Mouse (Mus musculus) urinary bladder, adult 2 months (tissue): ENCODE data around the gene Arl6ip6. TPM values are rescaled to one million over a fixed set of nuclear protein-coding genes. Genes with fewer than 3 reads are reported as not detected.

Source experiments
- DNase-seq: peaks from one replicate; pipeline ENCODE4 v3.0.0; 2022; ENCODE audit warnings: low spot score
- polyA plus RNA-seq: library from polyadenylated mRNA; depleted of rRNA; stranded (reverse); fragments of >200 nt; gene quantifications from 2 replicates; pipeline ENCODE4 v1.2.3, GENCODE M21; 2012; rRNA removed

Gene Arl6ip6
- polyA plus RNA-seq, result 17.9 and 18.8 TPM in 2 replicates

DNA sequence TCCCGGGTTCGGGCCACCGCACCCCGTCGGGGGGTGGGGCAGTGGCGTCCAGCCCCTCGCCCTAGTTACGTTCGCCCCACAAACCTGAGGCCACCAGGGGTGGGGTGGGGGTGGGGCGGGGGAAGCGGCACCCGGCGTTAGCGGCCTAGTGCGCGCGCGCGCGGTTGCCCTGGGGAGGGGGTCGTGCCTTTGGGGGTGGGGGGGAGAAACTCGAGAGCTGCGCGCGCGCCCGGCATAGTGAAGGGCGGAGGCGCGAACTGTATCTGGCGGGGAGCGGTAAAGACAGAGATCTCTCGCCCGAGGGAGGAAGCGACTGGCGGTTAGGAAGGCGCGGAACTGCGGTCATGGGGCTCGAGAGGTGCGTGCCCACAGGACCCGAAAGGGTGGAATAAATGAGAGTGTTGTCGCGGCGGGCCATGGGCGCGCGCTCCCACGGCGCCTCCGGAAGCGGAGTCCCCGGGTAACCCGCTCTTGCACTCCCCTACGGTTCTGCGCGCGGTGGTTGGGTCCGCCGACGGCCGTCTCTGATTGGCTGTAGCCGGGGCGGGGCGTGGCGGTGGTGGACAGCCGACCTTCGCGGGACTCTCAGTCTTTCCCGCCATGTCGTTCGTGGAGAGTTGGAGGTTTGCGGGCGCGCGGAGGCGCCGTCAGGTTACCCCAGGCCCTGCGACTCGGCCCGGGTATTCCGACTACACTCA lies at the start of gene Arl6ip6:
Gene Arl6ip6 (plus strand): TSS at position 204 of the 698 bp plus-strand sequence.
- DNase-seq, result peak; percentile 98

DNA sequence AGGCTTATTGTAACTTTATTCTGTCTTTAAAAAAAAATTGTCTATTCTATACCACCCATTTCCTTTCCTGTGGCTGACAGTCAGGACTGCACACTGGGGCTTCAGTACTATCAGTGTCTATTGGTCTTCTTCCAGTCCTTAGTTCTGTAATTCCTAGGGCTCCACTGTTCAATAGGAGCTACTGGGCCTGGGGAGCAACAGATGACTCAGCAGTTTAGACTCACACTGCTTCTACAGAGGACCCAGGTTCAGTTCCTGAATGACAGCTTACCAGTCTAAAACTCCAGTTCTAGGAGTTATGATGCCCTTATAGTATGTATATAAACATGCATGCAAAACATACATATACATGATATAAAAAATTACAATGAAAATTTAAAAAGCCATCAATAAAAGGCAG lies 44.7 kb upstream of the Arl6ip6 start:
- no peak for DNase-seq

- no peak for DNase-seq
Observed at GRCm38 (mm10) chr2:53173966-53174365, 17.6 kb upstream of the Arl6ip6 start.

- DNase-seq, result no peak
Observed at GRCm38 (mm10) chr2:53178966-53179365, 12.6 kb upstream of the Arl6ip6 start.

- no peak for DNase-seq
Observed at GRCm38 (mm10) chr2:53179876-53180275, 11.7 kb upstream of the Arl6ip6 start.

DNA sequence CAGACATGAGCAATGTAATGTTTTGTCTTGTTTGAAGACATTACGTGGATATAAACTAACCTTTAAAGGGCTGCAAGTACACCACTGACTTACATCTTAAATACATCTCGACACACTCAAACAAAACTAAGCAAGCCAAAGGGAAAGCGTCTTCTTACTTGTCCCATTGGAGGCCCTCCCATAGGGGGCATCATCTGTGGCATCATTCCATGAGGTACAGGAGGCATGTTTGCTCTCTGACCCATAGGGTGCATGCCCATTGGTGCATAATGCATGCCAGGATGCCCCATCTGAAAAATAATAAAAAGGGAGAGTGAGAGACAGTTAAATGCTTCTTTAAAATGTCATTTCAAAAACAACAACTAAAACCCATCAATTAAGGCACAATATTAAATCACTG lies 1.7 kb upstream of the Arl6ip6 start:
- no peak for DNase-seq

GRCm38 (mm10) chr2:53190684-53191511 lies 628 bp upstream of the Arl6ip6 start, which contains the start of gene Prpf40a:
Gene Prpf40a (minus strand): TSS chr2:53191284.
- DNase-seq, result peak; percentile 100

- no peak for DNase-seq
Observed at GRCm38 (mm10) chr2:53192386-53192785, 860 bp downstream of the Arl6ip6 start.

GRCm38 (mm10) chr2:53196431-53196830 lies 4.9 kb downstream of the Arl6ip6 start:
- DNase-seq, result no peak

GRCm38 (mm10) chr2:53199203-53199602 lies 7.7 kb downstream of the Arl6ip6 start:
- DNase-seq, result no peak

GRCm38 (mm10) chr2:53200164-53200885 lies 8.8 kb downstream of the Arl6ip6 start:
- no peak for DNase-seq

DNA sequence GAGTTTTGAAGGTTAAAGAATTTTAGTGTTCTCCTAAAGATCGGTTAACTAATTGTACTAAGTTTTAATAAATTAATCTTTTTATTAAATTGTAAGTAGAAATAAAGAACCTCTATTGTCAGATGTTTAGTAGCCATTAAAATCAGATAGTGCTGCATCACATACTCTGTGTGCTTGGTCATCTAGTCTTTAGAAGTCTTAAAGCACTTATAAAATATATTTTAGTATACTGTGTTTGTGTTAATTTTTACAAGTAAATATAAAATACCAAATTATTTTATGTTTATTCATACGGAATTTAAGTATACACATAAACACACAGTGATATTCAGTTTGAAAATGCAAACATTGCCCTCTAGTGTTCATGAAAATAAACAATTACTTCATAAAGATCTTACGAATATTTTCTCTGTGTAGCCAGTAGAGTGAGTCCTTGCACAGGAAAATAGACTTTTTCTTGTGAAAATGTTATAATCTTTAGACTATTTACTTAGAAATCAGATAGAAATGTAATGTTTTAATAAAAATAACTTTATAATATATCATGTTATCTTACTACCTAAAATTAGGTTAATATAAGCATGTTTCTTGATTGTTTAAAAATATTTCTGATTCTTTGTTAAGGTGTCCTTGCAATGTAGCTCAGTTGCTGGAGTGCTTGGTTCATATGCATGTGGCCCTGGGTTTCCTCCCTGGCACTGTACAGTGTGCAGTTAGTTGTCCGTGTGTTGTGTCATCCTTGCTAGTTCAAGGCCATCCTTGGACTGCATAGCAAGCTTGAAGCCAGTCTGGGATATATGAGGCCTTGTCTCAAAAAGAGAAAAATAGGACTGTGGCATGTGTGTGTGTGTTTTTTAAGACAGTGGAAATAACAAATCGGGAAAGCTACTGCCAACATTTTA lies 13.1 kb downstream of the Arl6ip6 start:
- DNase-seq, result no peak

- DNase-seq, result no peak
Observed at GRCm38 (mm10) chr2:53206749-53207148, 15.2 kb downstream of the Arl6ip6 start.

DNA sequence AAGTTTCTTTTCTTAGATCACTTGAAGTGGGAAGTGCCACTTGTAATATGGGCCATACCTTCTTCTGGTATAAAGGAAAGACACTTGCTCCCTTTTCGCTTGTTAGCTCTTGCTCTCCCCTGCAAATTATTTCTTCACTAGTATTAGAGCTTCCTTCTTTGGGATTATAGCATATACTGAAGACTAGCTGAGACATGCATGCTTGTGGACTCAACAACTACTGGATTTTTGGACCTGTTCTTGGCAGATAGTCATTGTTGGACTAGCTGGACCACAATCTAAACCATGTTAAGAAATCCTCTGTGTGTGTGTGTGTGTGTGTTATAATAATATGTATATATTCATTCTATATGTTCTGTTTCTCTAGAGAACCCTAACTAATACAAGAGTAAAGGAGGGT lies 22.0 kb downstream of the Arl6ip6 start:
- no peak for DNase-seq

DNA sequence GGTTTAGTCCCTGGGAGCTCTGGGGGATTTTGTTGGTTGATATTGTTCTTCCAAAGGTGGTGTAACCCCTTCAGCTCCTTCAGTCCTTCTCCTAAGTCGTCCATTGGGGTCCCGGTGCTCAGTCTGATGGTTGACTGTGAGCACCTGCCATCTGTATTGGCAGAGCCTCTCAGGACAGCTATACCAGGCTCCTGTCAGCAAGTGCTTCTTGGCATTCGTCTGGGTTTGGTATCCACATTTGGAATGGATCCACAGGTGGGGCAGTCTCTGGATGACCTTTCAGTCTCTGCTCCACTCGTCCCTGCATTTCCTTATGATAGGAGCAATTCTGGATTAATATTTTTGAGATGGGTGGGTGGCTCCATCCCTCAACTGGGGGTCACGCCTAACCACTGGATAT lies 30.7 kb downstream of the Arl6ip6 start:
- no peak for DNase-seq

DNA sequence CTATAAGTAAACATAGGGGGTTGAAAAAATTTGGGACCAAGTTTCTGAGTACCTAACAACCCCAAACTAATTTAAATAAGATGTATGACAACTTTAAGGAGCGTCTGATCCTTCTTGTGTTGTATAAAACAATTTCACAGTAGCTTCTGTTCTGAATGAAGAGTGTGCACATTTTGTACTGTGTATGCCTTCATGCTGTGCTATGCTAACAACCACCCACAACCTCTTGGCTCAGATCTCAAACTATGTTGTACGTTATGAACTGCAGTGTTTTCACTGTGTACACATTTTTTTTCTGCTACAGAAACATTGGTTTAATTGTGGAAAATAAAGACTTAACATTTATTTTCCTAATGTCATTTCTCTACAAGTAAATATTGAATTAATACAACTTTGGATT lies 65.5 kb downstream of the Arl6ip6 start:
- no peak for DNase-seq

Other genes starting within 250 kb of the Arl6ip6 start
- gene Prpf40a, start 442 bp upstream of the Arl6ip6 start, polyA plus RNA-seq, result 20.3 and 24.2 TPM in 2 replicates